Mouse (Mus musculus) forebrain, embryonic 11.5 days (tissue): ENCODE measurements around the gene B3gnt9. TPM values are rescaled to one million over a fixed set of nuclear protein-coding genes. Genes with fewer than 3 reads are reported as not detected.

ENCODE experiments used
- ATAC-seq: fragments of 200-750 bp; cut with Nextera tagmentation; replicated peaks from 2 replicates; pipeline ENCODE4 v1.8.0; 2017; ENCODE audit warnings: moderate TSS enrichment; ENCODE audit not compliant: low FRiP score
- DNase-seq: peaks from one replicate; pipeline ENCODE4 v3.0.0-alpha.2; 2017; ENCODE audit warnings: low spot score
- H3K27ac ChIP-seq: fragments of 300-500 bp; sonication (generic); 2 replicates; pipeline ENCODE4 v1.5.1; 2014; ENCODE audit warnings: low read depth, low read length
- H3K27me3 ChIP-seq: fragments of 300-500 bp; sonication (generic); 2 replicates; pipeline ENCODE4 v1.6.1; 2014; ENCODE audit warnings: mild to moderate bottlenecking, low read length, mixed read lengths; ENCODE audit not compliant: control insufficient read depth, insufficient read depth
- H3K36me3 ChIP-seq: fragments of 300-500 bp; sonication (generic); 2 replicates; pipeline ENCODE4 v1.6.1; 2014; ENCODE audit warnings: mild to moderate bottlenecking, low read length, moderate library complexity, mixed read lengths; ENCODE audit not compliant: control insufficient read depth, insufficient read depth
- H3K4me1 ChIP-seq: fragments of 300-500 bp; sonication (generic); replicated peaks from 2 replicates; pipeline ENCODE4 v1.6.1; 2014; ENCODE audit warnings: low read length, mixed read lengths; ENCODE audit not compliant: control insufficient read depth, insufficient read depth
- H3K4me2 ChIP-seq: fragments of 300-500 bp; sonication (generic); 2 replicates; pipeline ENCODE4 v1.6.1; 2014; ENCODE audit warnings: low read depth, mild to moderate bottlenecking, low read length, moderate library complexity, mixed read lengths; ENCODE audit not compliant: severe bottlenecking
- H3K4me3 ChIP-seq: fragments of 300-500 bp; sonication (generic); 2 replicates; pipeline ENCODE4 v1.5.1; 2014; ENCODE audit warnings: low read depth, low read length
- H3K9ac ChIP-seq: fragments of 300-500 bp; sonication (generic); 2 replicates; pipeline ENCODE4 v1.6.1; 2014; ENCODE audit warnings: low read length
- H3K9me3 ChIP-seq: fragments of 300-500 bp; sonication (generic); 2 replicates; pipeline ENCODE4 v1.6.1; 2016; ENCODE audit warnings: low read length, mixed read lengths; ENCODE audit not compliant: control insufficient read depth
- WGBS: fragments of 180-500 bp; shearing (Covaris S2); extraction: QIAGEN DNeasy Blood & Tissue Kit; methylation state at CpG from one replicate; pipeline ENCODE4 v1.1.7; 2014; 5-methylcytosine and 5-hydroxymethylcytosine counted together
- polyA plus RNA-seq: library from polyadenylated mRNA; unstranded; fragments of >200 nt; fragmentation: Nextera tagmentation; extraction: Ambion mirVana; gene quantifications from 2 replicates; pipeline ENCODE4 v1.2.1, GENCODE M21; 2014

Gene B3gnt9
- polyA plus RNA-seq, 1 experiment from 2014 or later, result 2.9 TPM

GRCm38 (mm10) chr8:105276292-105277120, 21.6 kb upstream of the B3gnt9 start:
- peak overlapping the region; percentile 33 for H3K4me3 ChIP-seq
- no peak overlapping the region for H3K27ac ChIP-seq
- H3K4me1 ChIP-seq, result peaks cover 7% of the 10 kb centered on the region; the same call in 1 of the 2 replicates
- DNase-seq (peak; percentile 82), ATAC-seq (peak; percentile 70)
- peak overlapping the region; percentile 62 for H3K4me2 ChIP-seq
- peak overlapping the region; percentile 25; the same call in 1 of the 2 replicates for H3K9ac ChIP-seq
- H3K9me3 ChIP-seq, result no peaks in the 10 kb centered on the region
- no peaks in the 10 kb centered on the region for H3K36me3 ChIP-seq
- 2% methylated on average over 30 of the region's 30 CpGs for WGBS
- peaks cover 80% of the 10 kb centered on the region for H3K27me3 ChIP-seq

- H3K4me3 ChIP-seq, result peak within 1 kb of the TSS; percentile 33
- DNase-seq (no peak), ATAC-seq (no peak)
- no peak within 1 kb of the TSS for H3K27ac ChIP-seq
- peaks cover 9% of the 10 kb centered on the region; the same call in 1 of the 2 replicates for H3K4me1 ChIP-seq
- 4% methylated on average over 10 of the region's 10 CpGs for WGBS
- peaks cover 87% of the 10 kb centered on the region for H3K27me3 ChIP-seq
- H3K36me3 ChIP-seq, result no peaks in the 10 kb centered on the region
- peak within 1 kb of the TSS; percentile 62 for H3K4me2 ChIP-seq
- H3K9ac ChIP-seq, result peak within 1 kb of the TSS; percentile 25; the same call in 1 of the 2 replicates
- no peaks in the 10 kb centered on the region for H3K9me3 ChIP-seq
Measured at GRCm38 (mm10) chr8:105275840-105276239, 20.9 kb upstream of the B3gnt9 start, which contains the start of gene Nol3. Nol3 (plus strand) TSS chr8:105276140.

- Histone ChIP-seq H3K4me2 (no peak overlapping the region), H3K4me1 (peaks cover 9% of the 10 kb centered on the region; the same call in 1 of the 2 replicates), H3K27ac (no peak overlapping the region), H3K36me3 (no peaks in the 10 kb centered on the region), H3K9me3 (no peaks in the 10 kb centered on the region), H3K4me3 (0 out of 2 replicates have a peak overlapping the region, but pooled peaks have one; percentile 7), H3K27me3 (peaks cover 90% of the 10 kb centered on the region), H3K9ac (no peak overlapping the region)
- ATAC-seq (no peak), DNase-seq (no peak)
- WGBS, result 6% methylated on average over 11 of the region's 11 CpGs
Measured at GRCm38 (mm10) chr8:105275387-105275786, 20.4 kb upstream of the B3gnt9 start.

- no peaks in the 10 kb centered on the region for H3K36me3 ChIP-seq
- H3K4me1 ChIP-seq, result peaks cover 22% of the 10 kb centered on the region
- H3K4me3 ChIP-seq, result no peak overlapping the region
- H3K9ac ChIP-seq, result no peak overlapping the region
- H3K27ac ChIP-seq, result no peak overlapping the region
- H3K9me3 ChIP-seq, result no peaks in the 10 kb centered on the region; the same call in 1 of the 2 replicates
- ATAC-seq (no peak), DNase-seq (peak; percentile 65)
- H3K4me2 ChIP-seq, result no peak overlapping the region
- peaks cover 91% of the 10 kb centered on the region for H3K27me3 ChIP-seq
- 1% methylated on average over 11 of the region's 11 CpGs for WGBS
Measured at GRCm38 (mm10) chr8:105270916-105271186, 15.9 kb upstream of the B3gnt9 start.

- H3K4me3 ChIP-seq, result peak overlapping the region; percentile 41
- H3K27me3 ChIP-seq, result peaks cover 90% of the 10 kb centered on the region
- H3K36me3 ChIP-seq, result no peaks in the 10 kb centered on the region
- no peak overlapping the region for H3K27ac ChIP-seq
- H3K9me3 ChIP-seq, result no peaks in the 10 kb centered on the region; the same call in 1 of the 2 replicates
- no peak overlapping the region for H3K9ac ChIP-seq
- peak; percentile 65 for DNase-seq
- WGBS, result 1% methylated on average over 39 of the region's 39 CpGs
- H3K4me2 ChIP-seq, result peak overlapping the region; percentile 71; the same call in 1 of the 2 replicates
- no peak for ATAC-seq
- peaks cover 17% of the 10 kb centered on the region for H3K4me1 ChIP-seq
Measured at GRCm38 (mm10) chr8:105270101-105270915, 15.4 kb upstream of the B3gnt9 start.

GRCm38 (mm10) chr8:105269461-105269947, 14.6 kb upstream of the B3gnt9 start, which contains the start of gene Hsf4:
Hsf4 (plus strand) TSS chr8:105269801.
- DNase-seq (peak; percentile 67), ATAC-seq (no peak)
- Histone ChIP-seq H3K4me2 (peak within 1 kb of the TSS; percentile 71), H3K9me3 (no peaks in the 10 kb centered on the region; the same call in 1 of the 2 replicates), H3K4me3 (peak within 1 kb of the TSS; percentile 41), H3K27me3 (peaks cover 89% of the 10 kb centered on the region), H3K4me1 (peaks cover 18% of the 10 kb centered on the region), H3K9ac (peak within 1 kb of the TSS; percentile 24; the same call in 1 of the 2 replicates), H3K36me3 (no peaks in the 10 kb centered on the region), H3K27ac (no peak within 1 kb of the TSS)
- under 1% methylated on average over 41 of the region's 42 CpGs for WGBS

- Histone ChIP-seq H3K27ac (no peak overlapping the region), H3K9ac (peak overlapping the region; percentile 24; the same call in 1 of the 2 replicates), H3K4me3 (peak overlapping the region; percentile 41), H3K4me1 (peaks cover 20% of the 10 kb centered on the region), H3K36me3 (no peaks in the 10 kb centered on the region), H3K4me2 (peak overlapping the region; percentile 71), H3K9me3 (no peaks in the 10 kb centered on the region; the same call in 1 of the 2 replicates), H3K27me3 (peaks cover 89% of the 10 kb centered on the region)
- peak; percentile 61 for DNase-seq
- peak; percentile 12; the same call in 1 of the 2 replicates for ATAC-seq
- 2% methylated on average over 10 of the region's 10 CpGs for WGBS
Measured at GRCm38 (mm10) chr8:105269075-105269458, 14.1 kb upstream of the B3gnt9 start.
